In the genomic region with DNA sequence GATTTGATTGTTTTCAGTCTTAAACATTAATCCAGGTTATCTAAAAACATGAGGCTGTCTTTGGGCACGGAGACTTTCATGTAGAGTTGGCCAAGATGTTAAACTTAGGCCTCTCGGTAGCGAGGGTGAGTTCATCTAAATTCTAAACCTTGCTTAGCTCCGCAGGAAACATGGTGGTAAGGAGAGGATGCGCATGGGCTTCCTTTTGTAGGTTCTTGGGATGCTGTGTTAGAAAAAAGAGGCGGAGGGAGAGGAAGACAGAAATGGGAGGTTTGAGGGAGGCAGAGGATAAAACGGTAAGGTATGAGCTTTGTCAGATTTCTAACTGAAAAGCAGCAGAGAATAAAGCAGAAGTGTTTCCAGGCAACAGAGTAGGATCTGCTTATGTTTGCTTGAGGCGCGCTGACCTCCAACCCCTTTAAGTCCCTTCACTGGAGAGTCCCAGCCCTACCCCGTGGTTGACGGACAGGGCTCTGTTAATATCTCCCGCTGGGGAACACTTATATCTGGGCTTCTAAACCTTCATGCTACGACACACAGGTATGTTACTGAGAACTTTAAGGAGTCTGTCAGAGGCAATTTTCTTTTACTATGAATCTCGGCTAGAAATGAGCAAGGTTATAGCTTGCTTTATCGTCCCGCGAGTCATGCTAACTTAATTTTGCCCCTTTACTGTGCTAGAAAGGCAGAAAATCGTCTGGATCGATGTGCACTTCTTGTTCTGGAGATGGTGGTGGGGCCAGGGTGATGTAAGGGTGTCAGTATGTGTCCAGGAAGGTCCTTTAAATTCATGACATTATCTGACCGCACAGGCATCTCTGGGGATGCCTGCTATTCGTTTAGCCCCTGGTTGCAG, we compare ENCODE assay signal across 10 mouse cellular contexts. TPM values are rescaled to one million over a fixed set of nuclear protein-coding genes. Genes with fewer than 3 reads are reported as not detected.
DNase-seq lines count a peak whose midpoint lies in the region; ATAC-seq and TF ChIP-seq lines count a peak whose summit lies in the region.
"Had no signal": no experiment of that assay in that cellular context is flagged by ENCODE, and none has a peak within 500 bp of the region (broad histone marks: within the 10 kb centered on the region; RNA-seq: fewer than 3 reads in every experiment).

No protein-coding gene starts in this region.

- no peak overlapping the region for H3K4me2 ChIP-seq in hindbrain, embryonic 12.5 days (replicated peaks)
- no peak overlapping the region for H3K4me2 ChIP-seq in hindbrain, embryonic 13.5 days
- H3K4me2 ChIP-seq in midbrain, postnatal 0 days (ENCODE audit: low read depth, low read length, poor library complexity, severe bottlenecking) = peak overlapping the region; percentile 1; the same call in 1 of the 2 replicates
- H3K4me2 ChIP-seq: embryonic facial prominence, embryonic 15.5 days had no signal

- 67% methylated on average over 21 of the region's 21 CpGs for WGBS in hindbrain, embryonic 12.5 days
- WGBS in hindbrain, embryonic 10.5 days = 70% methylated on average over 21 of the region's 21 CpGs
- WGBS in hindbrain, embryonic 13.5 days = 63% methylated on average over 21 of the region's 21 CpGs
- WGBS in midbrain, postnatal 0 days = 50% methylated on average over 21 of the region's 21 CpGs

- H3K27ac ChIP-seq in hindbrain, embryonic 12.5 days = peak overlapping the region; percentile 41; the same call in 1 of the 2 replicates
- H3K27ac ChIP-seq in hindbrain, embryonic 10.5 days = no peak overlapping the region
- H3K27ac ChIP-seq in hindbrain, embryonic 13.5 days = no peak overlapping the region
- peak overlapping the region; percentile 18; the same call in 1 of the 2 replicates for H3K27ac ChIP-seq in midbrain, postnatal 0 days (ENCODE audit: low read depth, low read length)
- H3K27ac ChIP-seq: embryonic facial prominence, embryonic 15.5 days; kidney, postnatal 0 days had no signal

- H3K9ac ChIP-seq in hindbrain, embryonic 12.5 days = no peak overlapping the region
- H3K9ac ChIP-seq in hindbrain, embryonic 13.5 days = no peak overlapping the region
- H3K9ac ChIP-seq in midbrain, postnatal 0 days (replicated peaks; ENCODE audit: low read length, poor library complexity, severe bottlenecking) = no peak overlapping the region
- H3K9ac ChIP-seq: embryonic facial prominence, embryonic 15.5 days had no signal

- H3K9me3 ChIP-seq in hindbrain, embryonic 12.5 days (replicated peaks) = no peaks in the 10 kb centered on the region
- no peaks in the 10 kb centered on the region for H3K9me3 ChIP-seq in hindbrain, embryonic 10.5 days
- H3K9me3 ChIP-seq in hindbrain, embryonic 13.5 days = no peaks in the 10 kb centered on the region
- no peaks in the 10 kb centered on the region for H3K9me3 ChIP-seq in midbrain, postnatal 0 days (ENCODE audit: low read length)
- H3K9me3 ChIP-seq: embryonic facial prominence, embryonic 15.5 days had no signal

- no peak for TF ChIP-seq CTCF in midbrain, postnatal 0 days (IDR thresholded peaks at IDR 0.05)

- no peak for DNase-seq in hindbrain, embryonic 10.5 days (ENCODE audit: low spot score)
- DNase-seq in midbrain, postnatal 0 days (ENCODE audit: low spot score) = no peak
- no peak for DNase-seq in thymus, postnatal 14 days
- no peak for DNase-seq in heart, postnatal 10 days
- DNase-seq in thymus, postnatal 10 days (ENCODE audit: low spot score in 2 of 2) = no peak

- intact Hi-C loops in heart, postnatal 10 days (cut with DNase I) = no loop called here

- peak; percentile 63 for ATAC-seq in hindbrain, embryonic 12.5 days (ENCODE audit: low FRiP score)
- ATAC-seq in common myeloid progenitor, adult 5-6 weeks (replicated peaks; ENCODE audit: low read depth, poor library complexity, severe bottlenecking) = peak; percentile 7; the same call in 1 of the 2 replicates
- ATAC-seq in hindbrain, embryonic 13.5 days (ENCODE audit: low FRiP score) = peak; percentile 61; the same call in 1 of the 2 replicates
- ATAC-seq in midbrain, postnatal 0 days (ENCODE audit: low FRiP score) = peak; percentile 20; the same call in 1 of the 2 replicates

- H3K27me3 ChIP-seq in hindbrain, embryonic 12.5 days = no peaks in the 10 kb centered on the region
- no peaks in the 10 kb centered on the region for H3K27me3 ChIP-seq in hindbrain, embryonic 10.5 days (ENCODE audit: insufficient read depth, poor library complexity, severe bottlenecking)
- no peaks in the 10 kb centered on the region for H3K27me3 ChIP-seq in hindbrain, embryonic 13.5 days
- no peaks in the 10 kb centered on the region for H3K27me3 ChIP-seq in midbrain, postnatal 0 days (ENCODE audit: insufficient read depth, low read length)
- H3K27me3 ChIP-seq: embryonic facial prominence, embryonic 15.5 days had no signal

- H3K36me3 ChIP-seq in hindbrain, embryonic 12.5 days = no peaks in the 10 kb centered on the region
- H3K36me3 ChIP-seq in hindbrain, embryonic 10.5 days = no peaks in the 10 kb centered on the region
- no peaks in the 10 kb centered on the region for H3K36me3 ChIP-seq in hindbrain, embryonic 13.5 days
- no peaks in the 10 kb centered on the region for H3K36me3 ChIP-seq in midbrain, postnatal 0 days (ENCODE audit: insufficient read depth, low read length)
- H3K36me3 ChIP-seq: embryonic facial prominence, embryonic 15.5 days had no signal

- no peak overlapping the region for H3K4me3 ChIP-seq in hindbrain, embryonic 12.5 days
- H3K4me3 ChIP-seq in hindbrain, embryonic 10.5 days = no peak overlapping the region
- no peak overlapping the region for H3K4me3 ChIP-seq in hindbrain, embryonic 13.5 days
- H3K4me3 ChIP-seq in midbrain, postnatal 0 days (ENCODE audit: low read depth, low read length) = no peak overlapping the region
- H3K4me3 ChIP-seq: embryonic facial prominence, embryonic 15.5 days had no signal

- H3K4me1 ChIP-seq in hindbrain, embryonic 12.5 days = peaks cover 15% of the 10 kb centered on the region; the same call in 1 of the 2 replicates
- H3K4me1 ChIP-seq in hindbrain, embryonic 10.5 days (replicated peaks) = peaks cover 9% of the 10 kb centered on the region; the same call in 1 of the 2 replicates
- H3K4me1 ChIP-seq in hindbrain, embryonic 13.5 days (replicated peaks) = peaks cover 18% of the 10 kb centered on the region
- H3K4me1 ChIP-seq in midbrain, postnatal 0 days (ENCODE audit: insufficient read depth, low read length) = no peaks in the 10 kb centered on the region
- H3K4me1 ChIP-seq: embryonic facial prominence, embryonic 15.5 days had no signal

RNA-seq across cellular contexts. Expression of gene Sel1l, which starts 29.3 kb away (rescaled TPM):
- polyA plus RNA-seq in hindbrain, embryonic 12.5 days (2016; fragmentation: Nextera tagmentation; extraction: Ambion mirVana) = 93.1 and 94.7 TPM in 2 replicates
- 61.3 and 74.9 TPM in 2 replicates for polyA plus RNA-seq in hindbrain, embryonic 10.5 days (2016; fragmentation: Nextera tagmentation; extraction: Ambion mirVana)
- total RNA-seq in common myeloid progenitor, adult 5-6 weeks (2017) = 48.1 and 67.9 TPM in 2 replicates
- 105 and 106 TPM in 2 replicates for polyA plus RNA-seq in hindbrain, embryonic 13.5 days (2015; fragmentation: Nextera tagmentation; extraction: Ambion mirVana)
- total RNA-seq in midbrain, postnatal 0 days (2014; rRNA removed) = 67.3 and 86.7 TPM in 2 replicates
- 92.6 and 93.3 TPM in 2 replicates for polyA plus RNA-seq in midbrain, postnatal 0 days (2015; fragmentation: Nextera tagmentation; extraction: Ambion mirVana)
- 10 to 100 TPM; 60.3 to 62.6 TPM for total RNA-seq in heart, postnatal 10 days (2021)

Comparison
In these comparisons a context has a peak if more than half of its experiments do, and no peak if none do; other contexts are left out.
1. H3K27ac ChIP-seq: peak in hindbrain, embryonic 12.5 days (single experiment) and midbrain, postnatal 0 days (single experiment); none in hindbrain, embryonic 10.5 days (single experiment) and hindbrain, embryonic 13.5 days (single experiment).
2. ATAC-seq: peak in every context shown above with its lines; median percentile 63 in hindbrain, embryonic 12.5 days; 61 in hindbrain, embryonic 13.5 days; 20 in midbrain, postnatal 0 days; 7 in common myeloid progenitor, adult 5-6 weeks.